Mouse (Mus musculus) MEL (cell line): ENCODE measurements around the gene Dagla. TPM values are rescaled to one million over a fixed set of nuclear protein-coding genes. Genes with fewer than 3 reads are reported as not detected.

Source experiments
- DNase-seq: peaks from one replicate; pipeline ENCODE4 v3.0.0; 2011; ENCODE audit warnings: low read depth, low spot score
- H3K27ac ChIP-seq: 2 replicates; pipeline ENCODE4 v1.5.1; 2012; ENCODE audit warnings: low read depth, mild to moderate bottlenecking, control low read depth, low read length, moderate library complexity; ENCODE audit not compliant: control insufficient read depth
- H3K27me3 ChIP-seq, 2 experiments: fragments of 150-350 bp in 1 of 2; sonication (generic) in 1 of 2; 2 replicates each; pipeline ENCODE4 v1.6.1; 2012; ENCODE audit warnings: low read length in 2 of 2, mild to moderate bottlenecking in 2 of 2, improper control_type of control experiment in 1 of 2, moderate library complexity in 1 of 2; ENCODE audit not compliant: insufficient read depth in 2 of 2, control insufficient read depth in 1 of 2
- H3K36me3 ChIP-seq, 2 experiments: 2 replicates each; pipeline ENCODE4 v1.6.1; 2012 to 2014; ENCODE audit warnings: low read length in 2 of 2, improper control_type of control experiment in 1 of 2, inconsistent platforms in 1 of 2, mild to moderate bottlenecking in 1 of 2; ENCODE audit not compliant: insufficient read depth in 2 of 2, control insufficient read depth in 1 of 2
- H3K4me1 ChIP-seq, 2 experiments: fragments of 150-350 bp in 1 of 2; sonication (generic) in 1 of 2; 2 replicates each; pipeline ENCODE4 v1.6.1; 2012; ENCODE audit warnings: low read length in 2 of 2, improper control_type of control experiment in 1 of 2, mild to moderate bottlenecking in 1 of 2; ENCODE audit not compliant: insufficient read depth in 2 of 2, control insufficient read depth in 1 of 2
- H3K4me3 ChIP-seq, 2 experiments: fragments of 150-350 bp in 1 of 2; sonication (generic) in 1 of 2; 2 replicates each; pipeline ENCODE4 v1.5.1; 2012; ENCODE audit warnings: low read depth in 2 of 2, low read length in 2 of 2, mild to moderate bottlenecking in 2 of 2, moderate library complexity in 2 of 2, control low read depth in 1 of 2, improper control_type of control experiment in 1 of 2; ENCODE audit not compliant: control insufficient read depth in 1 of 2, insufficient read depth in 1 of 2
- H3K79me2 ChIP-seq: 2 replicates; pipeline ENCODE4 v1.6.1; 2012; ENCODE audit warnings: mild to moderate bottlenecking, low read length, moderate library complexity; ENCODE audit not compliant: control insufficient read depth, poor library complexity, insufficient read depth
- H3K9ac ChIP-seq: 2 replicates; pipeline ENCODE4 v1.6.1; 2012; ENCODE audit warnings: low read depth, mild to moderate bottlenecking, control low read depth, low read length, moderate library complexity; ENCODE audit not compliant: control insufficient read depth, poor library complexity, severe bottlenecking
- H3K9me3 ChIP-seq: fragments of 150-350 bp; sonication (generic); replicated peaks from 2 replicates; pipeline ENCODE4 v1.6.1; 2012; ENCODE audit warnings: mild to moderate bottlenecking, low read length, improper control_type of control experiment, moderate library complexity; ENCODE audit not compliant: insufficient read depth
- CHD1 ChIP-seq: IDR thresholded peaks from 2 replicates; pipeline ENCODE4 v1.6.1; 2012; ENCODE audit warnings: low read depth, mild to moderate bottlenecking, inconsistent platforms, low read length, improper control_type of control experiment
- CTCF ChIP-seq, 3 experiments: IDR thresholded peaks in 2 of 3; conservative IDR thresholded peaks in 1 of 3; 2 replicates each; pipeline ENCODE4 v1.5.1; 2011 to 2012; ENCODE audit warnings: low read length in 3 of 3, low read depth in 2 of 3, mild to moderate bottlenecking in 2 of 3, improper control_type of control experiment in 1 of 3, inconsistent platforms in 1 of 3, mixed read lengths in 1 of 3, moderate library complexity in 1 of 3; ENCODE audit not compliant: control insufficient read depth in 1 of 3, insufficient read depth in 1 of 3, poor library complexity in 1 of 3, severe bottlenecking in 1 of 3
- EP300 ChIP-seq, 2 experiments: IDR thresholded peaks; 2 replicates each; pipeline ENCODE4 v1.6.1; 2011; ENCODE audit warnings: improper control_type of control experiment in 2 of 2, low read length in 2 of 2, low read depth in 1 of 2, mild to moderate bottlenecking in 1 of 2
- ETS1 ChIP-seq: IDR thresholded peaks from 2 replicates; pipeline ENCODE4 v1.6.1; 2012; ENCODE audit warnings: low read depth, mild to moderate bottlenecking, inconsistent platforms, low read length, improper control_type of control experiment, moderate library complexity
- GABPA ChIP-seq: IDR thresholded peaks from 2 replicates; pipeline ENCODE4 v1.6.1; 2012; ENCODE audit warnings: low read depth, mild to moderate bottlenecking, inconsistent platforms, low read length, improper control_type of control experiment, moderate library complexity
- GATA1 ChIP-seq: IDR thresholded peaks from 2 replicates; pipeline ENCODE4 v1.6.1; 2011; ENCODE audit warnings: low read depth, low read length, improper control_type of control experiment
- NRF1 ChIP-seq: IDR thresholded peaks from 2 replicates; pipeline ENCODE4 v1.6.1; 2014; ENCODE audit warnings: low read depth, mild to moderate bottlenecking, inconsistent platforms, low read length, improper control_type of control experiment, moderate library complexity; ENCODE audit not compliant: poor library complexity, insufficient read depth, severe bottlenecking
- RAD21 ChIP-seq: IDR thresholded peaks from 2 replicates; pipeline ENCODE4 v1.6.1; 2011; ENCODE audit warnings: mild to moderate bottlenecking, low read depth, low read length, improper control_type of control experiment
- RCOR1 ChIP-seq: IDR thresholded peaks from 2 replicates; pipeline ENCODE4 v1.6.1; 2012; ENCODE audit warnings: low read depth, mild to moderate bottlenecking, inconsistent platforms, low read length, improper control_type of control experiment
- SIN3A ChIP-seq: IDR thresholded peaks from 2 replicates; pipeline ENCODE4 v1.6.1; 2012; ENCODE audit warnings: low read length, improper control_type of control experiment, inconsistent platforms
- SMC3 ChIP-seq: IDR thresholded peaks from 2 replicates; pipeline ENCODE4 v1.6.1; 2011; ENCODE audit warnings: low read depth, low read length, improper control_type of control experiment
- UBTF ChIP-seq: IDR thresholded peaks from 2 replicates; pipeline ENCODE4 v1.6.1; 2012; ENCODE audit warnings: low read depth, mild to moderate bottlenecking, inconsistent platforms, low read length, improper control_type of control experiment, moderate library complexity, borderline replicate concordance; ENCODE audit not compliant: insufficient read depth
- ZKSCAN1 ChIP-seq: IDR thresholded peaks from 2 replicates; pipeline ENCODE4 v1.6.1; 2012; ENCODE audit warnings: low read depth, mild to moderate bottlenecking, inconsistent platforms, low read length, improper control_type of control experiment, moderate library complexity
- ZMIZ1 ChIP-seq: IDR thresholded peaks from 2 replicates; pipeline ENCODE4 v1.6.1; 2012; ENCODE audit warnings: low read depth, mild to moderate bottlenecking, inconsistent platforms, low read length, improper control_type of control experiment, moderate library complexity
- polyA plus RNA-seq, 2 experiments: library from polyadenylated mRNA; stranded (reverse) in 1 of 2; unstranded in 1 of 2; fragments of >175 nt in 1 of 2; fragments of >200 nt in 1 of 2; gene quantifications; 2 replicates each; pipeline versions ENCODE4 v1.2.1 to v1.2.4; 2012; ENCODE audit warnings: low replicate concordance in 2 of 2, low read depth in 1 of 2; ENCODE audit not compliant: insufficient read length in 2 of 2, insufficient read depth in 1 of 2, missing spikeins in 1 of 2
- total RNA-seq: library from RNA; depleted of rRNA; stranded (reverse); fragments of 300-350 nt; gene quantifications from 2 replicates; pipeline ENCODE4 v1.2.3, GENCODE M21; 2012

Dagla gene
- total and polyA plus RNA-seq, 3 experiments: not detected

DNA sequence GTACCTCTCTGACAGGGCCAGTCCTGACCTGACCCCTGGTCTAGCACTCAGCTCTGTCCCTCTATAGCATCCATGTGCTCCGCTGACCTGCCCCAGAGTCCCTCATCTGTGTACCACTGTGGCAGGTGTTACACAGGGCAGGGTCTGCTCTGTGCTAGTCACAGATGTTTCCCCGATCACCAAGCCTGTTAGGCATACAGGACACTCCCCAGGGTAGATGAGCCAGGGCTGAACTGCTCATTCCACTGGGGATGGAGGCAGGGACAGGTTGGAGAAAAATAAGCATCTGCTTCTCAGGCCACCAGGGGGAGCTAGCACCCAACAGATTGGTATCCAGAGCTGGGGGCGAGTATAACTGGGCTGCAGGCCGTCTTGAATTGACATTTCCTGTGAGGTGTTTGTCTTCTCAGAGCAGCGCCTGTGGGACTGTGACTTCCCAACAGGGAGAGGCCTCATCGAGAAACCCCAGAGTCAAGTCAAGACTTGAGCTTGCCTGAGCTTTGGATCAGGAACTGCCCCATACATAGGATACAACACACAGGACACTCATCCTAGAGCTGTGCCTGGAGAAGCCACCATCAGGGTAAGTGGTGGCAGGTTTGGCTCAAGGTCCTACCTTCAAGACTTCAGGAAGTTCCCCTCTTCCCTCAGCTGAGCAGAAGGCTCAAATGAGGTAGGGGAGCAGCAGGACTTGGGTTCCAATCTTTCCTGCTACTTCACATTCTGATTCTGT lies 46.2 kb downstream of the Dagla start:
- TF ChIP-seq CTCF (IDR thresholded peaks at IDR 0.05 in 2 of 3, conservative IDR thresholded peaks at IDR 0.05 in 1 of 3; ENCODE audit: control insufficient read depth in 1 of 3, insufficient read depth in 1 of 3, low read depth in 2 of 3, low read length in 3 of 3, poor library complexity in 1 of 3, severe bottlenecking in 1 of 3) (peak; percentile 80 to 89 (median 84)), SIN3A (no peak), SMC3 (peak; percentile 53), GABPA (no peak), GATA1 (no peak), RAD21 (peak; percentile 69)
- peaks cover 0 to 21% of the 10 kb centered on the region in 2 experiments; a peak in 2 of 4 replicates for H3K27me3 ChIP-seq
- H3K79me2 ChIP-seq: no peaks in the 10 kb centered on the region
- no peaks in the 10 kb centered on the region for H3K9me3 ChIP-seq
- H3K4me1 ChIP-seq: no peaks in the 10 kb centered on the region
- H3K36me3 ChIP-seq: no peaks in the 10 kb centered on the region
- no peak overlapping the region for H3K27ac ChIP-seq
- no peak overlapping the region for H3K9ac ChIP-seq
- no peak overlapping the region for H3K4me3 ChIP-seq
- DNase-seq: peak; percentile 67

DNA sequence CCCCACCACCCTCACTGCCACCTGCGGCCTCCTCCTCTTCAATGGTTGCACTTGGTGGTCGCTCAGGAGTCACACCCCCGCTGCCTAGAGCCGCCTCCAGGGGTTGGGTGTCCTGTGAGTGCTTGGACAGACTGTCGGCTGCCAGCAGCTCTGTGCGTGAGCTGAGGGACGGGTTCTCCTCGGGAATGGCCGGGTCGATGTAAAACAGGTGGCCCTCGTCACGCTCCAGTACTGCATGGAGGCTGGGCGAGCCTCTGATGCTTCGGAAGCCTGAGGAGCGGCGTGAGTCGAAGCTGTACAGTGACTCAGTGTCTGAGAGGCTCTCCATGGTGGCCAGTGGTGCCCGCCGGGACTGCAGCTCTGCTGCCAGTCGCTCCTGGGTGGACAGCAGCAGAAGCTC lies 56.5 kb downstream of the Dagla start:
- no peak overlapping the region for H3K27ac ChIP-seq
- no peaks in the 10 kb centered on the region for H3K4me1 ChIP-seq
- no peak overlapping the region for H3K9ac ChIP-seq
- no peaks in the 10 kb centered on the region for H3K79me2 ChIP-seq
- H3K27me3 ChIP-seq: peaks cover 2% of the 10 kb centered on the region in 2 experiments; a peak in 2 of 4 replicates
- no peaks in the 10 kb centered on the region for H3K36me3 ChIP-seq
- DNase-seq: no peak
- no peaks in the 10 kb centered on the region for H3K9me3 ChIP-seq
- H3K4me3 ChIP-seq: no peak overlapping the region
- TF ChIP-seq EP300 (IDR thresholded peaks at IDR 0.05; ENCODE audit: low read depth in 1 of 2, low read length in 2 of 2): no peak
- TF ChIP-seq ZMIZ1: no peak
- no peak for TF ChIP-seq CHD1
- no peak for TF ChIP-seq NRF1
- TF ChIP-seq ZKSCAN1: no peak
- TF ChIP-seq ETS1: no peak
- no peak for TF ChIP-seq UBTF
- no peak for TF ChIP-seq RCOR1
- TF ChIP-seq RAD21: no peak
- TF ChIP-seq GATA1: no peak
